Mouse (Mus musculus): ENCODE measurements around the gene Tmem135.

DNA sequence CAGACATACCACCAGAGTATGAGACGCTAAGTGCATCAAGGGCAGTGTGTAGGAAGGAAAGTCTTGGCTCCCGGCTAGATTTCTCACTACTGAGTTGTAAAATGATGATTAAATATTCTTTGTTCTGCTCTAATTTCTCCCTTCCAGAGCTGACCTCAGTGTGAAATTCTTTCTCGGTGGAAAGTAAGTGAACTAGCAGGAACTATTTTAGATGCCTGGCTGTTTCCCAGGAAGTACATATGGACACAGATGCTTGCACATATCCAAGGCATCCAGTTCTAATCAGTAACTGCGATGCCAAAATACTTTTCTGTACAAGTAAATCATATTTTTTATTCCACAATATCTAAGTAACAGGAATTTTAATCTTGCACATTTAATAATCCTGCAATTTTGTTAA lies 220.1 kb downstream of the Tmem135 start:
- TF ChIP-seq CTCF (IDR thresholded peaks at IDR 0.05; ENCODE audit: insufficient read depth, low read depth, low read length) (no peak), POLR2A (IDR thresholded peaks at IDR 0.05; ENCODE audit: insufficient read depth, low read depth, low read length) (no peak)
